Mouse (Mus musculus) C2C12 (cell line): ENCODE results near the gene Ggcx.

Source experiments
- CEBPB ChIP-seq: IDR thresholded peaks from one replicate; pipeline ENCODE4 v1.6.1; 2011; ENCODE audit warnings: low read depth, mild to moderate bottlenecking, control low read depth, moderate library complexity
- CTCF ChIP-seq: IDR thresholded peaks from one replicate; pipeline ENCODE4 v1.5.1; 2011; ENCODE audit not compliant: control insufficient read depth, insufficient read depth, insufficient read length
- MAX ChIP-seq: IDR thresholded peaks from one replicate; pipeline ENCODE4 v1.6.1; 2011; ENCODE audit warnings: mild to moderate bottlenecking, control low read depth
- MYOD1 ChIP-seq: IDR thresholded peaks from one replicate; pipeline ENCODE4 v1.6.1; 2011; ENCODE audit warnings: low read depth; ENCODE audit not compliant: control insufficient read depth, insufficient read length
- MYOG ChIP-seq: IDR thresholded peaks from one replicate; pipeline ENCODE4 v1.6.1; 2011; ENCODE audit not compliant: control insufficient read depth, insufficient read length; ENCODE audit errors: extremely low read depth

DNA sequence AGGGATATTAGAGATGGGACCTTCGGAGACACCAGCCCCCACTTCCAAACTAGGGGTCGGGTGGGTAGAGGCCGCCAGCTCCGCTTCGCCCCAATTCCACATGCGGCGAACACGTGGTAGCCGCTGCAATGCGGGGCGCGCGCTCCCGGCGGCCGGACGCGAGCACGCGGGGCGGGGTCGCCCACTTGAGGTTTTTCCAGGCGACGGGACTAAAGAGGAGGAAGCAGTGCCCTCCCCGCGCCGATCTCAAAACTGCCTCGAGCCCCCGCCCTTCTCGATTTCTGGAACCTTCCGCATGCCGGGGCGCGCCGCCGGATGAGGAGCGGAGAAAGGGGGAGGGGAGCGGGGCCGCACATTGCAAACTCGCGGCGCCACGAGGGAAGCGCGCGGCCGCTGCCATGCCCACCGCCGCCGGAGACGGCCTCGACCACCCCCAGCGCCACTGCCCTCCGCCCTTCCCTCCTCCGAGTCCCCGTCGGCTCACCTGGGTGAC lies 24.8 kb downstream of the Ggcx start:
- TF ChIP-seq CTCF (no peak), CEBPB (no peak), MYOG (no peak), MAX (peak; percentile 94), MYOD1 (no peak)
